Mouse (Mus musculus): ENCODE data around the gene Gm28308. TPM values are rescaled to one million over a fixed set of nuclear protein-coding genes. Genes with fewer than 3 reads are reported as not detected.

Gm28308 gene
- polyA plus RNA-seq, 1 experiment from 2014 or later: not detected

Other genes with a start within 250 kb of the Gm28308 start
- 14.4 TPM for gene Skap2, start 200.8 kb downstream of the Gm28308 start, polyA plus RNA-seq (2015; fragmentation: Illumina TruSeq; extraction: RNeasy Lipid Tissue Mini Kit (QIAGEN cat#74804); ENCODE audit: low read depth, low replicate concordance)
- gene Hoxa1, start 55.0 kb downstream of the Gm28308 start, polyA plus RNA-seq (2015; fragmentation: Illumina TruSeq; extraction: RNeasy Lipid Tissue Mini Kit (QIAGEN cat#74804); ENCODE audit: low read depth, low replicate concordance): not detected
- gene Hoxa2, start 48.5 kb downstream of the Gm28308 start, polyA plus RNA-seq (2015; fragmentation: Illumina TruSeq; extraction: RNeasy Lipid Tissue Mini Kit (QIAGEN cat#74804); ENCODE audit: low read depth, low replicate concordance): not detected
- not detected for gene 5730596B20Rik, start 35.8 kb downstream of the Gm28308 start, polyA plus RNA-seq (2015; fragmentation: Illumina TruSeq; extraction: RNeasy Lipid Tissue Mini Kit (QIAGEN cat#74804); ENCODE audit: low read depth, low replicate concordance)
- not detected for gene Hoxa4, start 21.6 kb downstream of the Gm28308 start, polyA plus RNA-seq (2015; fragmentation: Illumina TruSeq; extraction: RNeasy Lipid Tissue Mini Kit (QIAGEN cat#74804); ENCODE audit: low read depth, low replicate concordance)
- not detected for gene Hoxa5, start 8.8 kb downstream of the Gm28308 start, polyA plus RNA-seq (2015; fragmentation: Illumina TruSeq; extraction: RNeasy Lipid Tissue Mini Kit (QIAGEN cat#74804); ENCODE audit: low read depth, low replicate concordance)
- gene Hoxa6, start 4.6 kb downstream of the Gm28308 start, polyA plus RNA-seq (2015; fragmentation: Illumina TruSeq; extraction: RNeasy Lipid Tissue Mini Kit (QIAGEN cat#74804); ENCODE audit: low read depth, low replicate concordance): not detected
- gene Hoxa3, start within 50 bp of the Gm28308 start, polyA plus RNA-seq (2015; fragmentation: Illumina TruSeq; extraction: RNeasy Lipid Tissue Mini Kit (QIAGEN cat#74804); ENCODE audit: low read depth, low replicate concordance): not detected
- not detected for gene Hoxa7, start 8.5 kb upstream of the Gm28308 start, polyA plus RNA-seq (2015; fragmentation: Illumina TruSeq; extraction: RNeasy Lipid Tissue Mini Kit (QIAGEN cat#74804); ENCODE audit: low read depth, low replicate concordance)
- gene Hoxa9, start 17.8 kb upstream of the Gm28308 start, polyA plus RNA-seq (2015; fragmentation: Illumina TruSeq; extraction: RNeasy Lipid Tissue Mini Kit (QIAGEN cat#74804); ENCODE audit: low read depth, low replicate concordance): not detected
- not detected for gene Hoxa10, start 27.5 kb upstream of the Gm28308 start, polyA plus RNA-seq (2015; fragmentation: Illumina TruSeq; extraction: RNeasy Lipid Tissue Mini Kit (QIAGEN cat#74804); ENCODE audit: low read depth, low replicate concordance)
- gene Hoxa11, start 32.5 kb upstream of the Gm28308 start, polyA plus RNA-seq (2015; fragmentation: Illumina TruSeq; extraction: RNeasy Lipid Tissue Mini Kit (QIAGEN cat#74804); ENCODE audit: low read depth, low replicate concordance): not detected
- gene Hoxa13, start 47.5 kb upstream of the Gm28308 start, polyA plus RNA-seq (2015; fragmentation: Illumina TruSeq; extraction: RNeasy Lipid Tissue Mini Kit (QIAGEN cat#74804); ENCODE audit: low read depth, low replicate concordance): not detected
- gene Evx1, start 100.2 kb upstream of the Gm28308 start, polyA plus RNA-seq (2015; fragmentation: Illumina TruSeq; extraction: RNeasy Lipid Tissue Mini Kit (QIAGEN cat#74804); ENCODE audit: low read depth, low replicate concordance): not detected